Mouse (Mus musculus) limb, embryonic 12.5 days (tissue): ENCODE measurements around the gene Slc35g2. TPM values are rescaled to one million over a fixed set of nuclear protein-coding genes. Genes with fewer than 3 reads are reported as not detected.

Experiments used
- ATAC-seq: fragments of 200-750 bp; cut with Nextera tagmentation; 2 replicates; pipeline ENCODE4 v1.8.0; 2017; ENCODE audit warnings: low read depth, moderate TSS enrichment; ENCODE audit not compliant: insufficient number of reproducible peaks, insufficient read depth, low FRiP score, low TSS enrichment
- H3K27ac ChIP-seq: fragments of 300-500 bp; sonication (generic); 2 replicates; pipeline ENCODE4 v1.5.1; 2016; ENCODE audit warnings: mild to moderate bottlenecking, moderate library complexity
- H3K27me3 ChIP-seq: fragments of 300-500 bp; sonication (generic); 2 replicates; pipeline ENCODE4 v1.6.1; 2016; ENCODE audit warnings: mild to moderate bottlenecking, moderate library complexity
- H3K36me3 ChIP-seq: fragments of 300-500 bp; sonication (generic); 2 replicates; pipeline ENCODE4 v1.6.1; 2016; ENCODE audit warnings: mild to moderate bottlenecking, moderate library complexity
- H3K4me1 ChIP-seq: fragments of 300-500 bp; sonication (generic); replicated peaks from 2 replicates; pipeline ENCODE4 v1.6.1; 2016
- H3K4me2 ChIP-seq: fragments of 300-500 bp; sonication (generic); 2 replicates; pipeline ENCODE4 v1.6.1; 2016; ENCODE audit warnings: mild to moderate bottlenecking, moderate library complexity
- H3K4me3 ChIP-seq: fragments of 300-500 bp; sonication (generic); replicated peaks from 2 replicates; pipeline ENCODE4 v1.5.1; 2016; ENCODE audit warnings: mild to moderate bottlenecking
- H3K9ac ChIP-seq: fragments of 300-500 bp; sonication (generic); replicated peaks from 2 replicates; pipeline ENCODE4 v1.6.1; 2016; ENCODE audit warnings: mild to moderate bottlenecking, moderate library complexity
- H3K9me3 ChIP-seq: fragments of 300-500 bp; sonication (generic); 2 replicates; pipeline ENCODE4 v1.6.1; 2016; ENCODE audit warnings: mild to moderate bottlenecking, moderate library complexity
- WGBS: fragments of 180-500 bp; shearing (Covaris S2); methylation state at CpG from one replicate; pipeline ENCODE4 v1.1.7; 2016; 5-methylcytosine and 5-hydroxymethylcytosine counted together
- polyA plus RNA-seq: library from polyadenylated mRNA; unstranded; fragments of >200 nt; fragmentation: Nextera tagmentation; extraction: Ambion mirVana; gene quantifications from 2 replicates; pipeline ENCODE4 v1.2.1, GENCODE M21; 2016

Gene Slc35g2
- polyA plus RNA-seq, 1 experiment from 2014 or later = 2.9 TPM

GRCm38 (mm10) chr9:100558023-100558573, 12.8 kb downstream of the Slc35g2 start:
- no peak overlapping the region for H3K27ac ChIP-seq
- H3K4me1 ChIP-seq = peaks cover 4% of the 10 kb centered on the region
- H3K9me3 ChIP-seq = no peaks in the 10 kb centered on the region
- ATAC-seq = no peak
- no peak overlapping the region for H3K4me3 ChIP-seq
- peaks cover 8% of the 10 kb centered on the region; the same call in 1 of the 2 replicates for H3K27me3 ChIP-seq
- no peak overlapping the region for H3K4me2 ChIP-seq
- 78% methylated on average over 4 of the region's 4 CpGs for WGBS
- H3K36me3 ChIP-seq = no peaks in the 10 kb centered on the region
- H3K9ac ChIP-seq = no peak overlapping the region

- WGBS = 65% methylated on average over 5 of the region's 5 CpGs
- H3K27me3 ChIP-seq = peaks cover 5% of the 10 kb centered on the region; the same call in 1 of the 2 replicates
- H3K9me3 ChIP-seq = 0 out of 2 replicates have a peak, but pooled peaks cover 5% of the 10 kb centered on the region
- H3K4me2 ChIP-seq = no peak overlapping the region
- H3K27ac ChIP-seq = no peak overlapping the region
- H3K4me1 ChIP-seq = no peaks in the 10 kb centered on the region
- H3K9ac ChIP-seq = no peak overlapping the region
- H3K4me3 ChIP-seq = no peak overlapping the region
- ATAC-seq = no peak
- H3K36me3 ChIP-seq = no peaks in the 10 kb centered on the region
Measured at GRCm38 (mm10) chr9:100555686-100556085, 15.2 kb downstream of the Slc35g2 start.

- 79% methylated on average over 2 of the region's 2 CpGs for WGBS
- H3K27me3 ChIP-seq = no peaks in the 10 kb centered on the region
- ATAC-seq = no peak
Measured at GRCm38 (mm10) chr9:100548313-100548712, 22.6 kb downstream of the Slc35g2 start.

GRCm38 (mm10) chr9:100546594-100546910, 24.3 kb downstream of the Slc35g2 start:
- peaks cover 6% of the 10 kb centered on the region for H3K9me3 ChIP-seq
- H3K27ac ChIP-seq = peak overlapping the region; percentile 93
- WGBS = 10% methylated on average over 9 of the region's 9 CpGs

More at GRCm38 (mm10) chr9:100548313-100548712, 22.6 kb downstream of the Slc35g2 start:
- Histone ChIP-seq H3K4me3 (no peak overlapping the region), H3K27ac (no peak overlapping the region), H3K4me1 (peaks cover 16% of the 10 kb centered on the region), H3K9ac (no peak overlapping the region), H3K9me3 (peaks cover 10% of the 10 kb centered on the region), H3K4me2 (no peak overlapping the region), H3K36me3 (no peaks in the 10 kb centered on the region)

GRCm38 (mm10) chr9:100545715-100546593, 24.9 kb downstream of the Slc35g2 start, which contains the start of gene Nck1:
TSS of gene Nck1 (minus strand) at chr9:100546134.
- Histone ChIP-seq H3K4me1 (peaks cover 16% of the 10 kb centered on the region), H3K36me3 (no peaks in the 10 kb centered on the region), H3K27ac (peak within 1 kb of the TSS; percentile 93), H3K9ac (peak within 1 kb of the TSS; percentile 87), H3K27me3 (no peaks in the 10 kb centered on the region), H3K9me3 (peaks cover 6% of the 10 kb centered on the region), H3K4me3 (peak within 1 kb of the TSS; percentile 95), H3K4me2 (peak within 1 kb of the TSS; percentile 77)
- WGBS = under 1% methylated on average over 93 of the region's 93 CpGs
- ATAC-seq = peak; percentile 100

More at GRCm38 (mm10) chr9:100546594-100546910, 24.3 kb downstream of the Slc35g2 start:
- no peak for ATAC-seq
- H3K4me1 ChIP-seq = peaks cover 16% of the 10 kb centered on the region
- no peaks in the 10 kb centered on the region for H3K36me3 ChIP-seq
- peak overlapping the region; percentile 64 for H3K9ac ChIP-seq
- H3K4me2 ChIP-seq = peak overlapping the region; percentile 77
- H3K4me3 ChIP-seq = peak overlapping the region; percentile 95
- no peaks in the 10 kb centered on the region for H3K27me3 ChIP-seq

- Histone ChIP-seq H3K27me3 (no peaks in the 10 kb centered on the region), H3K9ac (peak overlapping the region; percentile 87), H3K4me2 (peak overlapping the region; percentile 77), H3K27ac (peak overlapping the region; percentile 93), H3K4me1 (peaks cover 16% of the 10 kb centered on the region), H3K36me3 (0 out of 2 replicates have a peak, but pooled peaks cover 5% of the 10 kb centered on the region), H3K9me3 (peaks cover 6% of the 10 kb centered on the region), H3K4me3 (peak overlapping the region; percentile 95)
- ATAC-seq = 0 out of 2 replicates have a peak, but pooled peaks have one; percentile 3
- 1% methylated on average over 36 of the region's 38 CpGs for WGBS
Measured at GRCm38 (mm10) chr9:100544948-100545714, 25.8 kb downstream of the Slc35g2 start.

GRCm38 (mm10) chr9:100535618-100536262, 35.1 kb downstream of the Slc35g2 start:
- 88% methylated on average over 2 of the region's 2 CpGs for WGBS
- Histone ChIP-seq H3K9me3 (no peaks in the 10 kb centered on the region), H3K4me2 (no peak overlapping the region), H3K36me3 (0 out of 2 replicates have a peak, but pooled peaks cover 5% of the 10 kb centered on the region), H3K4me1 (no peaks in the 10 kb centered on the region), H3K9ac (no peak overlapping the region), H3K27ac (no peak overlapping the region), H3K27me3 (no peaks in the 10 kb centered on the region), H3K4me3 (no peak overlapping the region)
- ATAC-seq = no peak

- Histone ChIP-seq H3K4me1 (no peaks in the 10 kb centered on the region), H3K27me3 (no peaks in the 10 kb centered on the region), H3K9ac (no peak overlapping the region), H3K27ac (no peak overlapping the region), H3K9me3 (no peaks in the 10 kb centered on the region), H3K4me3 (no peak overlapping the region), H3K36me3 (no peaks in the 10 kb centered on the region), H3K4me2 (no peak overlapping the region)
- 92% methylated on average over 3 of the region's 3 CpGs for WGBS
- no peak for ATAC-seq
Measured at GRCm38 (mm10) chr9:100534686-100535085, 36.2 kb downstream of the Slc35g2 start.

- 83% methylated on average over 3 of the region's 3 CpGs for WGBS
- no peak for ATAC-seq
Measured at GRCm38 (mm10) chr9:100532847-100533505, 37.9 kb downstream of the Slc35g2 start.

GRCm38 (mm10) chr9:100531296-100531695, 39.6 kb downstream of the Slc35g2 start:
- H3K9ac ChIP-seq = no peak overlapping the region
- ATAC-seq = no peak
- no peaks in the 10 kb centered on the region for H3K4me1 ChIP-seq
- H3K9me3 ChIP-seq = peaks cover 8% of the 10 kb centered on the region
- H3K4me3 ChIP-seq = no peak overlapping the region
- no peak overlapping the region for H3K27ac ChIP-seq
- H3K36me3 ChIP-seq = 0 out of 2 replicates have a peak, but pooled peaks cover 10% of the 10 kb centered on the region
- no peaks in the 10 kb centered on the region for H3K27me3 ChIP-seq
- WGBS = 81% methylated on average over 1 of the region's 1 CpGs
- no peak overlapping the region for H3K4me2 ChIP-seq

More at GRCm38 (mm10) chr9:100532847-100533505, 37.9 kb downstream of the Slc35g2 start:
- 0 out of 2 replicates have a peak, but pooled peaks cover 10% of the 10 kb centered on the region for H3K36me3 ChIP-seq
- no peaks in the 10 kb centered on the region for H3K27me3 ChIP-seq
- no peak overlapping the region for H3K27ac ChIP-seq
- H3K4me2 ChIP-seq = no peak overlapping the region
- no peak overlapping the region for H3K4me3 ChIP-seq
- no peaks in the 10 kb centered on the region for H3K4me1 ChIP-seq
- H3K9ac ChIP-seq = no peak overlapping the region
- H3K9me3 ChIP-seq = peaks cover 8% of the 10 kb centered on the region
